In the genomic region with DNA sequence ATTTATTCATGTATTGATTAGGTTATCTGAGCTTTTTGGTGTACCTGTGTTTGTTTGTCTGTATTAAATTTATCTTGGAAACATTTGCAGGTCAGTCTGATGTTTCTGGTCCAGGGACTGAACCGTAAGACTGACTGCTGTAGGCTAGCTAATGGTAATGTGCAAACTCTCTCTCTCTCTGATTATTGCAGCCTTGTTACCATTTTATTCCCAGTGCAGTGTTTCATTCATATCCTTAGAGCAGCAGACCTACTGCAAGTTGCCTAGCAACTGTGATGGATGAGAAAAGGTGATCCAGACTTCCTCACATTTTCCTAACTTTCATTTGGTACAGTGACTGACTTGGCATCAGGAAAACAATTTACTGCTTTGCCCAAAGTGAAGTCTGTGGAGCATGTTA, we compare ENCODE assay signal across 18 mouse cellular contexts. TPM values are rescaled to one million over a fixed set of nuclear protein-coding genes. Genes with fewer than 3 reads are reported as not detected.
DNase-seq lines count a peak whose midpoint lies in the region; ATAC-seq and TF ChIP-seq lines count a peak whose summit lies in the region.
"Had no signal": no experiment of that assay in that cellular context is flagged by ENCODE, and none has a peak within 500 bp of the region (broad histone marks: within the 10 kb centered on the region; RNA-seq: fewer than 3 reads in every experiment).

No protein-coding gene starts in this region.

- TF ChIP-seq POLR2A in brain, embryonic 14.5 days (IDR thresholded peaks at IDR 0.05; ENCODE audit: borderline replicate concordance, extremely low read depth, insufficient read depth, insufficient read length, poor library complexity, severe bottlenecking) = no peak

- no peaks in the 10 kb centered on the region for H3K9me3 ChIP-seq in midbrain, embryonic 14.5 days (ENCODE audit: control insufficient read depth, low read length)
- H3K9me3 ChIP-seq in midbrain, embryonic 10.5 days (replicated peaks) = no peaks in the 10 kb centered on the region
- H3K9me3 ChIP-seq: embryonic facial prominence, embryonic 15.5 days; forebrain, embryonic 15.5 days; heart, embryonic 12.5 days; hindbrain, embryonic 15.5 days had no signal

- 71% methylated on average over 1 of the region's 1 CpGs for WGBS in midbrain, embryonic 14.5 days
- 93% methylated on average over 1 of the region's 1 CpGs for whole genome bisulfite sequencing in midbrain, embryonic 10.5 days

- intact Hi-C loops in heart, postnatal 14 days (cut with DNase I) = no loop called here

- no peaks in the 10 kb centered on the region for H3K4me1 ChIP-seq in midbrain, embryonic 14.5 days (ENCODE audit: control insufficient read depth, insufficient read depth, low read length)
- no peaks in the 10 kb centered on the region for H3K4me1 ChIP-seq in midbrain, embryonic 10.5 days
- H3K4me1 ChIP-seq: embryonic facial prominence, embryonic 15.5 days; forebrain, embryonic 15.5 days; heart, embryonic 12.5 days had no signal

- no peak overlapping the region for H3K27ac ChIP-seq in midbrain, embryonic 14.5 days (replicated peaks; ENCODE audit: low read depth, low read length)
- no peak overlapping the region for H3K27ac ChIP-seq in midbrain, embryonic 10.5 days (replicated peaks)
- H3K27ac ChIP-seq: embryonic facial prominence, embryonic 15.5 days; forebrain, embryonic 15.5 days; hindbrain, embryonic 15.5 days had no signal

- H3K9ac ChIP-seq in midbrain, embryonic 14.5 days (replicated peaks; ENCODE audit: low read length) = no peak overlapping the region
- H3K9ac ChIP-seq: embryonic facial prominence, embryonic 15.5 days; forebrain, embryonic 15.5 days; heart, embryonic 12.5 days; hindbrain, embryonic 15.5 days had no signal

- ATAC-seq in midbrain, embryonic 14.5 days (ENCODE audit: low FRiP score, low TSS enrichment) = no peak
- ATAC-seq: forebrain, embryonic 15.5 days had no signal

- no peak overlapping the region for H3K4me3 ChIP-seq in midbrain, embryonic 14.5 days (replicated peaks; ENCODE audit: low read depth, low read length)
- H3K4me3 ChIP-seq in midbrain, embryonic 10.5 days = no peak overlapping the region
- H3K4me3 ChIP-seq: embryonic facial prominence, embryonic 15.5 days; erythroblast, embryonic 14.5 days; forebrain, embryonic 15.5 days; heart, embryonic 12.5 days; hindbrain, embryonic 15.5 days had no signal

- DNase-seq in heart, adult 11 months = peak; percentile 30
- DNase-seq in heart, postnatal 14 days = no peak
- peak; percentile 38 for DNase-seq in midbrain, embryonic 14.5 days
- no peak for DNase-seq in midbrain, embryonic 10.5 days (ENCODE audit: low spot score)
- peak; percentile 37 for DNase-seq in brain, embryonic 14.5 days (ENCODE audit: low read depth)
- no peak for DNase-seq in ovary, adult 18-20 months (ENCODE audit: low spot score)
- no peak for DNase-seq in kidney, adult 8-10 months
- DNase-seq: adrenal gland, postnatal 10 days; cerebellum, adult 2 months; cerebellum, postnatal 10 days; embryo, embryonic 11 days; gastrocnemius, postnatal 14 days; heart, postnatal 36 days had no signal

- no peak for TF ChIP-seq CTCF in brain, embryonic 14.5 days (IDR thresholded peaks at IDR 0.05; ENCODE audit: borderline replicate concordance, extremely low read depth, insufficient read depth, insufficient read length)

- no peaks in the 10 kb centered on the region for H3K36me3 ChIP-seq in midbrain, embryonic 14.5 days (ENCODE audit: control insufficient read depth, insufficient read depth, low read length)
- H3K36me3 ChIP-seq in midbrain, embryonic 10.5 days = no peaks in the 10 kb centered on the region
- H3K36me3 ChIP-seq: embryonic facial prominence, embryonic 15.5 days; forebrain, embryonic 15.5 days; heart, embryonic 12.5 days; hindbrain, embryonic 15.5 days had no signal

- H3K27me3 ChIP-seq in midbrain, embryonic 14.5 days (ENCODE audit: control insufficient read depth, insufficient read depth, low read length) = no peaks in the 10 kb centered on the region
- no peaks in the 10 kb centered on the region for H3K27me3 ChIP-seq in midbrain, embryonic 10.5 days (ENCODE audit: low read depth, poor library complexity, severe bottlenecking)
- H3K27me3 ChIP-seq: embryonic facial prominence, embryonic 15.5 days; forebrain, embryonic 15.5 days; heart, embryonic 12.5 days; hindbrain, embryonic 15.5 days had no signal

- no peak overlapping the region for H3K4me2 ChIP-seq in midbrain, embryonic 14.5 days (ENCODE audit: low read length)
- H3K4me2 ChIP-seq: embryonic facial prominence, embryonic 15.5 days; forebrain, embryonic 15.5 days; heart, embryonic 12.5 days; hindbrain, embryonic 15.5 days had no signal

RNA-seq across cellular contexts. Expression of a gene that starts 43.8 kb away (rescaled TPM):
- 1 to 10 TPM; 6.9 to 7.2 TPM for total RNA-seq in heart, postnatal 14 days (2021)
- 4.0 and 4.5 TPM in 2 replicates for polyA plus RNA-seq in midbrain, embryonic 14.5 days (2014; fragmentation: Nextera tagmentation; extraction: Ambion mirVana)
- 6.6 and 9.0 TPM in 2 replicates for polyA plus RNA-seq in midbrain, embryonic 10.5 days (2016; fragmentation: Nextera tagmentation; extraction: Ambion mirVana)
- 7.0 and 10.0 TPM in 2 replicates for polyA plus RNA-seq in brain, embryonic 14.5 days (2012; rRNA removed)

Comparison
In these comparisons a context has a peak if more than half of its experiments do, and no peak if none do; other contexts are left out.
1. DNase-seq: peak in heart, adult 11 months (single experiment), midbrain, embryonic 14.5 days (single experiment) and brain, embryonic 14.5 days (single experiment); none in heart, postnatal 14 days (0 of 2), midbrain, embryonic 10.5 days (single experiment), ovary, adult 18-20 months (single experiment) and kidney, adult 8-10 months (0 of 2).